Mouse (Mus musculus) MEL (cell line): Measurements from ENCODE around the gene Mtfmt.

Experiments used
- CTCF ChIP-seq, 3 experiments: IDR thresholded peaks in 2 of 3; conservative IDR thresholded peaks in 1 of 3; 2 replicates each; pipeline ENCODE4 v1.5.1; 2011 to 2012; ENCODE audit warnings: low read length in 3 of 3, low read depth in 2 of 3, mild to moderate bottlenecking in 2 of 3, improper control_type of control experiment in 1 of 3, inconsistent platforms in 1 of 3, mixed read lengths in 1 of 3, moderate library complexity in 1 of 3; ENCODE audit not compliant: control insufficient read depth in 1 of 3, insufficient read depth in 1 of 3, poor library complexity in 1 of 3, severe bottlenecking in 1 of 3
- ETS1 ChIP-seq: IDR thresholded peaks from 2 replicates; pipeline ENCODE4 v1.6.1; 2012; ENCODE audit warnings: low read depth, mild to moderate bottlenecking, inconsistent platforms, low read length, improper control_type of control experiment, moderate library complexity
- GATA1 ChIP-seq: IDR thresholded peaks from 2 replicates; pipeline ENCODE4 v1.6.1; 2011; ENCODE audit warnings: low read depth, low read length, improper control_type of control experiment
- MAX ChIP-seq: IDR thresholded peaks from 2 replicates; pipeline ENCODE4 v1.6.1; 2011; ENCODE audit warnings: low read length, improper control_type of control experiment
- NELFE ChIP-seq: IDR thresholded peaks from 2 replicates; pipeline ENCODE4 v1.6.1; 2011; ENCODE audit warnings: low read depth, low read length, improper control_type of control experiment
- NRF1 ChIP-seq: IDR thresholded peaks from 2 replicates; pipeline ENCODE4 v1.6.1; 2014; ENCODE audit warnings: low read depth, mild to moderate bottlenecking, inconsistent platforms, low read length, improper control_type of control experiment, moderate library complexity; ENCODE audit not compliant: poor library complexity, insufficient read depth, severe bottlenecking
- POLR2A ChIP-seq, 2 experiments: IDR thresholded peaks; 2 replicates each; pipeline ENCODE4 v1.6.1; 2011 to 2012; ENCODE audit warnings: low read length in 2 of 2, mild to moderate bottlenecking in 2 of 2, control low read depth in 1 of 2, improper control_type of control experiment in 1 of 2, low read depth in 1 of 2, moderate library complexity in 1 of 2; ENCODE audit not compliant: control insufficient read depth in 1 of 2, insufficient read depth in 1 of 2, poor library complexity in 1 of 2
- USF2 ChIP-seq, 2 experiments: IDR thresholded peaks; 2 replicates each; pipeline ENCODE4 v1.6.1; 2011 to 2012; ENCODE audit warnings: improper control_type of control experiment in 2 of 2, low read length in 2 of 2, borderline replicate concordance in 1 of 2, inconsistent platforms in 1 of 2, low read depth in 1 of 2, mild to moderate bottlenecking in 1 of 2; ENCODE audit not compliant: insufficient read depth in 1 of 2

GRCm38 (mm10) chr9:65422760-65423501 lies 12.7 kb upstream of the Mtfmt start, which contains the start of gene Slc51b:
- TF ChIP-seq CTCF (IDR thresholded peaks at IDR 0.05 in 2 of 3, conservative IDR thresholded peaks at IDR 0.05 in 1 of 3; ENCODE audit: control insufficient read depth in 1 of 3, insufficient read depth in 1 of 3, low read depth in 2 of 3, low read length in 3 of 3, poor library complexity in 1 of 3, severe bottlenecking in 1 of 3) (no peak), GATA1 (no peak), USF2 (IDR thresholded peaks at IDR 0.05; ENCODE audit: borderline replicate concordance in 1 of 2, insufficient read depth in 1 of 2, low read depth in 1 of 2, low read length in 2 of 2) (no peak), MAX (no peak), NELFE (no peak), POLR2A (IDR thresholded peaks at IDR 0.05; ENCODE audit: control insufficient read depth in 1 of 2, insufficient read depth in 1 of 2, low read depth in 1 of 2, low read length in 2 of 2, poor library complexity in 1 of 2) (no peak), NRF1 (no peak), ETS1 (no peak)
